ENCODE assay signal across 7 mouse cellular contexts in the genomic region with DNA sequence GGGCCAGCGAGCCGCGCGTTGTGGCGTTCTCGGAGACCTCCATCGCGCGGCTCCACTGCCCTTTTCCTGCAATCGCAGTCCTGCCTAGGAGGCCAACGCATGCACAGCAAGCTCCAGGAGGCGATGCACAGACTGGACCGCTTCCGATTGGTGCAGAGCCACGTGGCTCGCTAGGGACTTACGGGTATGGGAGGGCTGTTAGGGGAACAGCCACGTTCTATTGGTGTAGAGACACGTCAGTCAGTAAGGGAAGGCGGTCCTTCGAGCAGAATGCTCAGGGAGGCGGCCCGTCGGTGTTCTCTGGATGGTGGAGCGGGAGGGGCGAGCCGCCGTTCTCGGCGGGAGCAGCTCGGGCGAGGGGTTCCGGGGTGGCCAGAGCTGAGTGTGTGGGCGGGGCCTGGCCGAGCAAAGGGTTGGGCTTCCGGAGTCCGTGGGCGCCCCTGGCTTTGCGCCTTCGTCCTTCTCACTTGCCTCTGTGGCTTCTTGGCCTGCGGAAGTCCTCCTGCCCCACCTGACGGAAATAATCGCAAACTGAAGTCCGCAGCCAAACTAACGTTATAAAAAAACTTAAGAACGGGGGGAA. TPM values are rescaled to one million over a fixed set of nuclear protein-coding genes. Genes with fewer than 3 reads are reported as not detected.
DNase-seq lines count a peak whose midpoint lies in the region; ATAC-seq and TF ChIP-seq lines count a peak whose summit lies in the region.

A gene (minus strand): TSS at position 164 of the 583 bp plus-strand sequence.

- H3K27ac ChIP-seq in embryonic facial prominence, embryonic 10.5 days (replicated peaks): peak within 1 kb of the TSS; percentile 92
- H3K27ac ChIP-seq in intestine, postnatal 0 days (ENCODE audit: low read depth, low read length): peak within 1 kb of the TSS; percentile 81
- H3K27ac ChIP-seq in midbrain, embryonic 12.5 days (replicated peaks): peak within 1 kb of the TSS; percentile 88
- peak within 1 kb of the TSS; percentile 88 for H3K27ac ChIP-seq in small intestine, adult 2 months (ENCODE audit: insufficient read depth, low read depth, low read length)

- peak within 1 kb of the TSS; percentile 87 for H3K4me2 ChIP-seq in intestine, postnatal 0 days (replicated peaks; ENCODE audit: low read depth)
- H3K4me2 ChIP-seq in midbrain, embryonic 12.5 days (replicated peaks): peak within 1 kb of the TSS; percentile 81

- intact Hi-C loops in left cerebral cortex, postnatal 4 days (cut with DNase I): no loop called here

- no peaks in the 10 kb centered on the region for H3K9me3 ChIP-seq in embryonic facial prominence, embryonic 10.5 days
- H3K9me3 ChIP-seq in intestine, postnatal 0 days (ENCODE audit: control insufficient read depth): no peaks in the 10 kb centered on the region
- H3K9me3 ChIP-seq in midbrain, embryonic 12.5 days: no peaks in the 10 kb centered on the region

- H3K4me1 ChIP-seq in embryonic facial prominence, embryonic 10.5 days: peaks cover 15% of the 10 kb centered on the region
- H3K4me1 ChIP-seq in intestine, postnatal 0 days (replicated peaks; ENCODE audit: control insufficient read depth, insufficient read depth, low read length): peaks cover 6% of the 10 kb centered on the region; the same call in 1 of the 2 replicates
- peaks cover 11% of the 10 kb centered on the region; the same call in 1 of the 2 replicates for H3K4me1 ChIP-seq in midbrain, embryonic 12.5 days
- H3K4me1 ChIP-seq in small intestine, adult 2 months (ENCODE audit: control insufficient read depth, insufficient read depth, insufficient read length, low read length): peaks cover 3% of the 10 kb centered on the region; the same call in 1 of the 2 replicates

- peaks cover 13% of the 10 kb centered on the region for H3K36me3 ChIP-seq in embryonic facial prominence, embryonic 10.5 days (replicated peaks)
- H3K36me3 ChIP-seq in intestine, postnatal 0 days (ENCODE audit: control insufficient read depth, insufficient read depth): peaks cover 7% of the 10 kb centered on the region; the same call in 1 of the 2 replicates
- peaks cover 6% of the 10 kb centered on the region; the same call in 1 of the 2 replicates for H3K36me3 ChIP-seq in midbrain, embryonic 12.5 days
- H3K36me3 ChIP-seq in small intestine, adult 2 months (ENCODE audit: control insufficient read depth, insufficient read depth, low read length): peaks cover 7% of the 10 kb centered on the region

- peak; percentile 100 for ATAC-seq in intestine, postnatal 0 days
- ATAC-seq in midbrain, embryonic 12.5 days (ENCODE audit: low FRiP score, low read depth): peak; percentile 100

- peak; percentile 58 for TF ChIP-seq CTCF in intestine, postnatal 0 days (IDR thresholded peaks at IDR 0.05; ENCODE audit: low read depth)
- no peak for TF ChIP-seq CTCF in small intestine, adult 2 months (IDR thresholded peaks at IDR 0.05; ENCODE audit: extremely low read depth, insufficient read length, insufficient replicate concordance, low read depth, low read length)

- no peaks in the 10 kb centered on the region for H3K27me3 ChIP-seq in embryonic facial prominence, embryonic 10.5 days (replicated peaks; ENCODE audit: low read depth, poor library complexity, severe bottlenecking)
- no peaks in the 10 kb centered on the region for H3K27me3 ChIP-seq in intestine, postnatal 0 days (replicated peaks; ENCODE audit: control insufficient read depth, insufficient read depth, low read length)
- H3K27me3 ChIP-seq in midbrain, embryonic 12.5 days: no peaks in the 10 kb centered on the region
- H3K27me3 ChIP-seq in small intestine, adult 2 months (ENCODE audit: control insufficient read depth, insufficient read depth, low read length): no peaks in the 10 kb centered on the region

- peak within 1 kb of the TSS; percentile 48 for H3K9ac ChIP-seq in intestine, postnatal 0 days (ENCODE audit: low read depth, low read length)
- peak within 1 kb of the TSS; percentile 73 for H3K9ac ChIP-seq in midbrain, embryonic 12.5 days (replicated peaks)

- WGBS in embryonic facial prominence, embryonic 10.5 days: under 1% methylated on average over 46 of the region's 46 CpGs
- under 1% methylated on average over 46 of the region's 46 CpGs for WGBS in intestine, postnatal 0 days
- 0% methylated on average over 46 of the region's 46 CpGs for WGBS in midbrain, embryonic 12.5 days
- WGBS in small intestine, adult 2 months: under 1% methylated on average over 46 of the region's 46 CpGs

- peak within 1 kb of the TSS; percentile 77 for H3K4me3 ChIP-seq in embryonic facial prominence, embryonic 10.5 days
- peak within 1 kb of the TSS; percentile 59 for H3K4me3 ChIP-seq in intestine, postnatal 0 days (ENCODE audit: low read depth, low read length)
- peak within 1 kb of the TSS; percentile 73 for H3K4me3 ChIP-seq in midbrain, embryonic 12.5 days
- peak within 1 kb of the TSS; percentile 78 for H3K4me3 ChIP-seq in small intestine, adult 2 months (ENCODE audit: low read depth, low read length)

- DNase-seq in adrenal gland, postnatal 10 days: peak; percentile 99
- DNase-seq in embryonic facial prominence, embryonic 10.5 days (ENCODE audit: low spot score): peak; percentile 97
- DNase-seq in gonadal fat pad, adult 2 months (ENCODE audit: low read depth): no peak
- peak; percentile 98 for DNase-seq in left cerebral cortex, postnatal 4 days

- TF ChIP-seq POLR2A in small intestine, adult 2 months (IDR thresholded peaks at IDR 0.05; ENCODE audit: low read depth, low read length): peak; percentile 91

RNA-seq across cellular contexts. Expression of the gene that starts here (rescaled TPM):
- 1 to 10 TPM; 6.1 to 9.9 TPM for total RNA-seq in adrenal gland, postnatal 10 days (2021)
- 5.8 and 6.6 TPM in 2 replicates for polyA plus RNA-seq in embryonic facial prominence, embryonic 10.5 days (2016; fragmentation: Nextera tagmentation; extraction: Ambion mirVana)
- 11.3 and 14.7 TPM in 2 replicates for polyA plus RNA-seq in gonadal fat pad, adult 2 months (2012; rRNA removed)
- polyA plus RNA-seq in intestine, postnatal 0 days (2015; fragmentation: Nextera tagmentation; extraction: Ambion mirVana): 3.2 and 3.7 TPM in 2 replicates
- total RNA-seq in left cerebral cortex, postnatal 4 days (2021): 1 to 10 TPM; 7.2 to 7.6 TPM
- polyA plus RNA-seq in midbrain, embryonic 12.5 days (2016; fragmentation: Nextera tagmentation; extraction: Ambion mirVana): 6.9 and 8.3 TPM in 2 replicates
- polyA plus RNA-seq in small intestine, adult 2 months (2012; rRNA removed): 2.1 and 4.4 TPM in 2 replicates
